Mouse (Mus musculus): ENCODE data around the gene Osbpl10. TPM values are rescaled to one million over a fixed set of nuclear protein-coding genes. Genes with fewer than 3 reads are reported as not detected.

Gene Osbpl10
- polyA plus RNA-seq, 1 experiment from 2014 or later: 2.5 TPM

GRCm38 (mm10) chr9:115107430-115107829 lies 129.1 kb downstream of the Osbpl10 start:
- H3K9ac ChIP-seq: no peak overlapping the region
- H3K9me3 ChIP-seq: no peaks in the 10 kb centered on the region
- ATAC-seq (ENCODE audit: insufficient number of reproducible peaks, low FRiP score, low TSS enrichment, low read depth): no peak
- H3K4me1 ChIP-seq: peaks cover 6% of the 10 kb centered on the region; the same call in 1 of the 2 replicates
- no peaks in the 10 kb centered on the region for H3K36me3 ChIP-seq
- H3K4me2 ChIP-seq: no peak overlapping the region
- no peak overlapping the region for H3K4me3 ChIP-seq
- H3K27ac ChIP-seq: no peak overlapping the region
- no peaks in the 10 kb centered on the region for H3K27me3 ChIP-seq
- WGBS: 51% methylated on average over 7 of the region's 7 CpGs

GRCm38 (mm10) chr9:115110655-115111054 lies 132.3 kb downstream of the Osbpl10 start:
- ATAC-seq (ENCODE audit: insufficient number of reproducible peaks, low FRiP score, low TSS enrichment, low read depth): no peak
- WGBS: 65% methylated on average over 3 of the region's 3 CpGs
- Histone ChIP-seq H3K4me3 (no peak overlapping the region), H3K4me2 (no peak overlapping the region), H3K9me3 (no peaks in the 10 kb centered on the region), H3K9ac (no peak overlapping the region), H3K27me3 (no peaks in the 10 kb centered on the region), H3K36me3 (no peaks in the 10 kb centered on the region), H3K27ac (no peak overlapping the region), H3K4me1 (peaks cover 12% of the 10 kb centered on the region)

GRCm38 (mm10) chr9:115117314-115117713 lies 138.9 kb downstream of the Osbpl10 start:
- Histone ChIP-seq H3K9me3 (no peaks in the 10 kb centered on the region), H3K4me1 (peaks cover 18% of the 10 kb centered on the region), H3K36me3 (no peaks in the 10 kb centered on the region), H3K4me2 (no peak overlapping the region), H3K27me3 (no peaks in the 10 kb centered on the region), H3K4me3 (no peak overlapping the region), H3K9ac (no peak overlapping the region), H3K27ac (no peak overlapping the region)
- 31% methylated on average over 10 of the region's 10 CpGs for WGBS
- ATAC-seq (ENCODE audit: insufficient number of reproducible peaks, low FRiP score, low TSS enrichment, low read depth): no peak

- WGBS: 54% methylated on average over 5 of the region's 5 CpGs
- no peak overlapping the region for H3K9ac ChIP-seq
- H3K27ac ChIP-seq: no peak overlapping the region
- ATAC-seq (ENCODE audit: insufficient number of reproducible peaks, low FRiP score, low TSS enrichment, low read depth): no peak
- H3K9me3 ChIP-seq: no peaks in the 10 kb centered on the region
- H3K27me3 ChIP-seq: no peaks in the 10 kb centered on the region
- peaks cover 12% of the 10 kb centered on the region for H3K4me1 ChIP-seq
- H3K4me2 ChIP-seq: no peak overlapping the region
- H3K36me3 ChIP-seq: no peaks in the 10 kb centered on the region
- H3K4me3 ChIP-seq: no peak overlapping the region
Observed at GRCm38 (mm10) chr9:115120276-115120675, 141.9 kb downstream of the Osbpl10 start.

DNA sequence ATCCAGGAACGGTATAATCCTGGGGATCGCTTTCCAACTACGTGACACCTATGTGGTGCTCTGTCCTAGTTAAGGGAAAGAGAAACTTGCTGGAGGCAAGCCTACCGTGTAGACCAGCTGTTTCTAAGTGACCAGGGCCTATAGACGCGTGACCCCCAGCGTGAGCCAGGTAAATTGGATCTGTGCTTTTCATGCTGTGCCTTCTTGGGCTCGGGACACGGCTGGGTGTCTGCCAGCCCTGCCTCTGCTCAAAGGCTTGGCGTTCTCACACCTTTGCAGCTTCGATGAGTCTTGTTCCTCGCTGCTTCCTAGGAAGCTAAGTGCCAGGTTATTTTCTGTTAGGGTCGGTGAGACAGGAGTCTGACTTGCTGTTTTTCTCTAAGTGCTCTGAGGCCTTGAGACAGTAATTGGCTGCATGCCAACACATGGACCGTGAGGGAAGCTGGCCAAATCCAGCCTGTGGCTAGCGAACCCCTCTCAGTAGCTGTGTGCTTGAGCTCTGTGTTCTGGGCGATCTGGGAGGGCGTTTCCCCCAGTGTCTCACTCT lies 142.4 kb downstream of the Osbpl10 start:
- peaks cover 12% of the 10 kb centered on the region for H3K4me1 ChIP-seq
- ATAC-seq (ENCODE audit: insufficient number of reproducible peaks, low FRiP score, low TSS enrichment, low read depth): no peak
- H3K4me3 ChIP-seq: no peak overlapping the region
- H3K27ac ChIP-seq: peak overlapping the region; percentile 22; the same call in 1 of the 2 replicates
- H3K9me3 ChIP-seq: no peaks in the 10 kb centered on the region
- no peak overlapping the region for H3K9ac ChIP-seq
- 34% methylated on average over 17 of the region's 17 CpGs for WGBS
- no peaks in the 10 kb centered on the region for H3K36me3 ChIP-seq
- no peaks in the 10 kb centered on the region for H3K27me3 ChIP-seq
- no peak overlapping the region for H3K4me2 ChIP-seq

- Histone ChIP-seq H3K36me3 (no peaks in the 10 kb centered on the region), H3K9me3 (no peaks in the 10 kb centered on the region), H3K4me3 (no peak overlapping the region), H3K27ac (no peak overlapping the region), H3K4me1 (no peaks in the 10 kb centered on the region), H3K4me2 (no peak overlapping the region), H3K27me3 (no peaks in the 10 kb centered on the region), H3K9ac (no peak overlapping the region)
- WGBS: 68% methylated on average over 10 of the region's 10 CpGs
- ATAC-seq (ENCODE audit: insufficient number of reproducible peaks, low FRiP score, low TSS enrichment, low read depth): no peak
Observed at GRCm38 (mm10) chr9:115127342-115127741, 149.0 kb downstream of the Osbpl10 start.

GRCm38 (mm10) chr9:115133926-115134325 lies 155.6 kb downstream of the Osbpl10 start:
- H3K36me3 ChIP-seq: no peaks in the 10 kb centered on the region
- H3K4me2 ChIP-seq: no peak overlapping the region
- no peaks in the 10 kb centered on the region for H3K27me3 ChIP-seq
- H3K9ac ChIP-seq: no peak overlapping the region
- no peaks in the 10 kb centered on the region for H3K9me3 ChIP-seq
- no peaks in the 10 kb centered on the region for H3K4me1 ChIP-seq
- H3K4me3 ChIP-seq: no peak overlapping the region
- ATAC-seq (ENCODE audit: insufficient number of reproducible peaks, low FRiP score, low TSS enrichment, low read depth): no peak
- H3K27ac ChIP-seq: no peak overlapping the region
- WGBS: 60% methylated on average over 2 of the region's 2 CpGs

DNA sequence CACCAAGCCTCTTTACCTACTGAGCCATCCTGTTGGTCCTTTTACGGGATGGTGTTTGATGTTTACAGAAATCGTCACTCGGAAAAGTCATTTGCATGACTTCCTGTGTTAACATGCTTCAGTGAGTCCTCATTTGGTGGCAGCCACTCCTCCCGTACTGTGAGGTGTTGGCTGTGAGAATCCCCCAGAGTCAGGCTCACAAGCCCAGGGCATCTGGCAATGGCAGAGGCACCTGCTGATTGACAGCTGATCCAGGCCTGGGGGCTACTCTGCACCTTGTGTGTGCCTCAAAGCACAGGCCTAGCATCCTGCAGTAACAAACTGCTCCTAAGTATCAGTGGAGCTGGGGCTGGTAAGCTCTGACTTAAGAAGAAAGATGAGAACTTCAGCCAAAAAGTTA lies 156.4 kb downstream of the Osbpl10 start:
- no peaks in the 10 kb centered on the region for H3K9me3 ChIP-seq
- H3K9ac ChIP-seq: no peak overlapping the region
- H3K36me3 ChIP-seq: no peaks in the 10 kb centered on the region
- ATAC-seq (ENCODE audit: insufficient number of reproducible peaks, low FRiP score, low TSS enrichment, low read depth): no peak
- peaks cover 5% of the 10 kb centered on the region; the same call in 1 of the 2 replicates for H3K4me1 ChIP-seq
- no peak overlapping the region for H3K27ac ChIP-seq
- H3K4me3 ChIP-seq: no peak overlapping the region
- WGBS: 43% methylated on average over 4 of the region's 4 CpGs
- no peak overlapping the region for H3K4me2 ChIP-seq
- H3K27me3 ChIP-seq: no peaks in the 10 kb centered on the region

DNA sequence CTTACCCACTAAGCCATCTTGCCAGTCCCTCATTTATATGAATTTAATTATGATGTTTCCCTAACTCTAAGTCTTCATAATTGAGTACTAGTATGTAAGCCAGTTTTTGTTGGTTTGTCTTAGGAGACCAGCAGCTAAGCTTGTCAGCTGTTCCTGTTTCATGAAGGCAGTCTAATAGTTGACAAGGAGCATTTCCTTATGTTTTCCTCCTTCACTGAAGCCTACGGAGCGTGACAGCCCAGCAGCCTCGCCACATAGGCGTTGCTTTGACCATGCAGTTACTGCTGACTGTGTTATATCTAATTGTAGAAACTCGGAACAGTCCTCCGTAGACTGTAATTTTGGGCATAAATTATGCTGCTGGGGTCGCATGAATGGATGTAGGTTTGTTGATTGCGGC lies 157.0 kb downstream of the Osbpl10 start:
- WGBS: 78% methylated on average over 8 of the region's 8 CpGs
- Histone ChIP-seq H3K9ac (no peak overlapping the region), H3K4me1 (peaks cover 7% of the 10 kb centered on the region; the same call in 1 of the 2 replicates), H3K9me3 (no peaks in the 10 kb centered on the region), H3K4me3 (no peak overlapping the region), H3K4me2 (no peak overlapping the region), H3K27me3 (no peaks in the 10 kb centered on the region), H3K27ac (no peak overlapping the region), H3K36me3 (no peaks in the 10 kb centered on the region)
- ATAC-seq (ENCODE audit: insufficient number of reproducible peaks, low FRiP score, low TSS enrichment, low read depth): no peak

- ATAC-seq (ENCODE audit: insufficient number of reproducible peaks, low FRiP score, low TSS enrichment, low read depth): no peak
- Histone ChIP-seq H3K9ac (no peak overlapping the region), H3K27me3 (no peaks in the 10 kb centered on the region), H3K4me1 (peaks cover 7% of the 10 kb centered on the region; the same call in 1 of the 2 replicates), H3K36me3 (no peaks in the 10 kb centered on the region), H3K4me2 (no peak overlapping the region), H3K4me3 (no peak overlapping the region), H3K9me3 (no peaks in the 10 kb centered on the region), H3K27ac (no peak overlapping the region)
- 45% methylated on average over 3 of the region's 3 CpGs for WGBS
Observed at GRCm38 (mm10) chr9:115137858-115138257, 159.5 kb downstream of the Osbpl10 start.

DNA sequence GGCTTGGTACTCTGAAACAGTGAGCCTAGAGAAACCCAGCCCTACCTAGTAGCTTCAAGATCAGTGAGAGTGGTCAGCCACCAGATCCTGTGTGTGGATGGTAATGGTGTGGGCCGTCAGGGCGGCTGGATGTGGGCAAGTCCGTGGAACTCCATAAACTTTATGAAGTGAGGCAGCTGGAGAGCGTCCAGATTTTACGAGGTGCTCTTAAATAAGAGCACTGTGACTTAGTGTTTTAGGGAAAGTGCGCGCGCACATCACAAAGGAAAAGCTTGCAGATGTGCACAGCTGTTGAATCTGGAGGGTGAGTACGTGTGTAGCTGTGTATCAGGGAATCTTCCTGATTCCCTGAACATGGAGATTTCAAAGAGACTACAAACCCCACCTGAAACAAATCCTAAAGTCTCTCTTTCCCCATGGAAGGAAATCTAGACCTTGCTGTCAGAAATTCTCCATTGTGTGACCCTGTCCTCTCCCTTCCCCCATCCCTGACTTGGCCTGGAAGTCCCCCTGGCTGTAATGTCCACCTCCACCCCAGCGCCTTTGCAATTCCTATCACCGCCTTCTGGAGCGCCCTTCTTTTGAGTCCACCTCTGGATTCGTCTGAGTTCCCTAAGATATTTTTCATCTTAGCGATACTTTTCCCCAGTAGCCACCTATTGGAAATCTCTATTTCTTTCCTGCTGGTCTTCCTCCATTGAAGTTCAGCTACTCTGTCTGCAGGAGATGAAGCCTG lies 161.4 kb downstream of the Osbpl10 start:
- 34% methylated on average over 14 of the region's 14 CpGs for WGBS
- ATAC-seq (ENCODE audit: insufficient number of reproducible peaks, low FRiP score, low TSS enrichment, low read depth): 0 out of 2 replicates have a peak, but pooled peaks have one; percentile 30
- H3K4me2 ChIP-seq: no peak overlapping the region

GRCm38 (mm10) chr9:115147141-115147540 lies 168.8 kb downstream of the Osbpl10 start:
- H3K27me3 ChIP-seq: no peaks in the 10 kb centered on the region
- H3K27ac ChIP-seq: no peak overlapping the region
- H3K4me3 ChIP-seq: no peak overlapping the region
- H3K4me1 ChIP-seq: no peaks in the 10 kb centered on the region
- H3K9ac ChIP-seq: no peak overlapping the region
- no peaks in the 10 kb centered on the region for H3K36me3 ChIP-seq
- WGBS: 81% methylated on average over 5 of the region's 5 CpGs
- H3K9me3 ChIP-seq: no peaks in the 10 kb centered on the region
- no peak overlapping the region for H3K4me2 ChIP-seq
- no peak for ATAC-seq (ENCODE audit: insufficient number of reproducible peaks, low FRiP score, low TSS enrichment, low read depth)

More for the DNA sequence above, 161.4 kb downstream of the Osbpl10 start:
- Histone ChIP-seq H3K9me3 (no peaks in the 10 kb centered on the region), H3K27ac (no peak overlapping the region), H3K36me3 (no peaks in the 10 kb centered on the region), H3K9ac (no peak overlapping the region), H3K4me1 (peaks cover 7% of the 10 kb centered on the region; the same call in 1 of the 2 replicates), H3K4me3 (no peak overlapping the region), H3K27me3 (no peaks in the 10 kb centered on the region)

Measured in limb, embryonic 15.5 days (tissue).